Mouse (Mus musculus) kidney, adult 9 months (tissue): ENCODE data around the gene 1300017J02Rik.
"Not testable (repeated sequence)": the region's sequence is repeated elsewhere in the genome, so short reads cannot be mapped to it uniquely, and the experiment has no call there.

ENCODE experiments used
- DNase-seq: peaks from one replicate; pipeline ENCODE4 v3.0.0; 2022

Gene 1300017J02Rik

GRCm38 (mm10) chr9:103304927-103305326 is at the start of gene 1300017J02Rik, which contains the start of gene Topbp1:
TSS of gene 1300017J02Rik (minus strand) at chr9:103305082.
TSS of gene Topbp1 (plus strand) at chr9:103305215.
- DNase-seq, result peak; percentile 87

GRCm38 (mm10) chr9:103353500-103354260 is 48.8 kb upstream of the 1300017J02Rik start:
- DNase-seq, result not testable (repeated sequence)

- DNase-seq, result no peak
Measured at GRCm38 (mm10) chr9:103348791-103349190, 43.9 kb upstream of the 1300017J02Rik start.

- DNase-seq, result no peak
Measured at GRCm38 (mm10) chr9:103347996-103348490, 43.2 kb upstream of the 1300017J02Rik start.

- no peak for DNase-seq
Measured at GRCm38 (mm10) chr9:103347045-103347444, 42.2 kb upstream of the 1300017J02Rik start.

GRCm38 (mm10) chr9:103336912-103337311 is 32.0 kb upstream of the 1300017J02Rik start:
- no peak for DNase-seq

GRCm38 (mm10) chr9:103332663-103333062 is 27.8 kb upstream of the 1300017J02Rik start:
- DNase-seq, result no peak

- no peak for DNase-seq
Measured at GRCm38 (mm10) chr9:103326449-103326848, 21.6 kb upstream of the 1300017J02Rik start.

- DNase-seq, result no peak
Measured at GRCm38 (mm10) chr9:103324678-103325077, 19.8 kb upstream of the 1300017J02Rik start.

GRCm38 (mm10) chr9:103309832-103310231 is 5.0 kb upstream of the 1300017J02Rik start:
- no peak for DNase-seq

GRCm38 (mm10) chr9:103305332-103306041 is 605 bp upstream of the 1300017J02Rik start:
- DNase-seq, result no peak

GRCm38 (mm10) chr9:103302666-103303065 is 2.2 kb downstream of the 1300017J02Rik start:
- peak; percentile 67 for DNase-seq

- DNase-seq, result no peak
Measured at GRCm38 (mm10) chr9:103302239-103302638, 2.6 kb downstream of the 1300017J02Rik start.

- DNase-seq, result no peak
Measured at GRCm38 (mm10) chr9:103301086-103301485, 3.8 kb downstream of the 1300017J02Rik start.

GRCm38 (mm10) chr9:103294507-103294906 is 10.4 kb downstream of the 1300017J02Rik start:
- DNase-seq, result no peak

- DNase-seq, result no peak
Measured at GRCm38 (mm10) chr9:103288489-103289180, 16.2 kb downstream of the 1300017J02Rik start.

GRCm38 (mm10) chr9:103287840-103288488 is 16.9 kb downstream of the 1300017J02Rik start:
- DNase-seq, result no peak

- no peak for DNase-seq
Measured at GRCm38 (mm10) chr9:103286901-103287422, 17.9 kb downstream of the 1300017J02Rik start.

- no peak for DNase-seq
Measured at GRCm38 (mm10) chr9:103286396-103286795, 18.5 kb downstream of the 1300017J02Rik start.

- no peak for DNase-seq
Measured at GRCm38 (mm10) chr9:103276876-103277275, 28.0 kb downstream of the 1300017J02Rik start.

- DNase-seq, result no peak
Measured at GRCm38 (mm10) chr9:103275676-103276075, 29.2 kb downstream of the 1300017J02Rik start.

GRCm38 (mm10) chr9:103274819-103275218 is 30.1 kb downstream of the 1300017J02Rik start:
- no peak for DNase-seq
